Mouse (Mus musculus): ENCODE measurements around the gene Hmgcs1. TPM values are rescaled to one million over a fixed set of nuclear protein-coding genes. Genes with fewer than 3 reads are reported as not detected.
A peak's percentile ranks its signal among the peaks of the same experiment; 100 is the strongest.
"Not testable (repeated sequence)": the region's sequence is repeated elsewhere in the genome, so short reads cannot be mapped to it uniquely, and the experiment has no call there.

Hmgcs1 gene
- total and polyA plus RNA-seq, 3 experiments: 14.6 to 314 (median 78.9) TPM

DNA sequence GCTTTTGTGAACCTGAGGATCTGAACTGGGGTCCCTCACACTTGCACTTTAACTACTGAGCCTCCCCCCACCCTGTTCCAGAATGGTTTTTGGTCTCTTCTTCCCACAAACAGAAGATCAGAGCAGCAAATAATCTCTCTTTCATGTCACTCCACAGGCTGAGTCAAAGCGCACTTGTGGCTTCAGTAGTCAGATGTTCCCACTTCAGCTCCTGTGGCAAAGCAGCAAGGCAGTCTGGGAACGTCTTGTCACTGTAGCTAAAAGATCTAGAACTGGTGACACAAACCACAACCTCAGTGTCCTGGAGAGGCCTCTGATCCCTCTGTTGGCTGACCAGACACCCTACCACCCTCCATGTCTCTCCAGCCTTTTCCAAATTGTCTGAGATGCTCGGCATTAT lies 9.0 kb upstream of the Hmgcs1 start:
- no peaks in the 10 kb centered on the region for H3K9me3 ChIP-seq (replicated peaks)
- H3K4me3 ChIP-seq (ENCODE audit: low read depth, low read length): no peak overlapping the region
- H3K4me1 ChIP-seq (ENCODE audit: insufficient read depth, low read depth, low read length): peaks cover 4% of the 10 kb centered on the region
- H3K27me3 ChIP-seq (ENCODE audit: insufficient read depth, low read length): no peaks in the 10 kb centered on the region
- no peak for TF ChIP-seq GATA2 (IDR thresholded peaks at IDR 0.05; ENCODE audit: borderline replicate concordance, low read depth, low read length)
- TF ChIP-seq POLR2AphosphoS5 (IDR thresholded peaks at IDR 0.05; ENCODE audit: insufficient replicate concordance, low read depth, low read length): no peak
- TF ChIP-seq GATA1 (IDR thresholded peaks at IDR 0.05; ENCODE audit: borderline replicate concordance, low read length): no peak
- TF ChIP-seq TAL1 (conservative IDR thresholded peaks at IDR 0.05; ENCODE audit: low read depth, low read length): no peak
- no peaks in the 10 kb centered on the region for H3K36me3 ChIP-seq (replicated peaks)
- no peak for DNase-seq (ENCODE audit: low spot score)
- ATAC-seq (ENCODE audit: extremely low read depth, insufficient number of reproducible peaks, low FRiP score, poor library complexity, severe bottlenecking): no peak

DNA sequence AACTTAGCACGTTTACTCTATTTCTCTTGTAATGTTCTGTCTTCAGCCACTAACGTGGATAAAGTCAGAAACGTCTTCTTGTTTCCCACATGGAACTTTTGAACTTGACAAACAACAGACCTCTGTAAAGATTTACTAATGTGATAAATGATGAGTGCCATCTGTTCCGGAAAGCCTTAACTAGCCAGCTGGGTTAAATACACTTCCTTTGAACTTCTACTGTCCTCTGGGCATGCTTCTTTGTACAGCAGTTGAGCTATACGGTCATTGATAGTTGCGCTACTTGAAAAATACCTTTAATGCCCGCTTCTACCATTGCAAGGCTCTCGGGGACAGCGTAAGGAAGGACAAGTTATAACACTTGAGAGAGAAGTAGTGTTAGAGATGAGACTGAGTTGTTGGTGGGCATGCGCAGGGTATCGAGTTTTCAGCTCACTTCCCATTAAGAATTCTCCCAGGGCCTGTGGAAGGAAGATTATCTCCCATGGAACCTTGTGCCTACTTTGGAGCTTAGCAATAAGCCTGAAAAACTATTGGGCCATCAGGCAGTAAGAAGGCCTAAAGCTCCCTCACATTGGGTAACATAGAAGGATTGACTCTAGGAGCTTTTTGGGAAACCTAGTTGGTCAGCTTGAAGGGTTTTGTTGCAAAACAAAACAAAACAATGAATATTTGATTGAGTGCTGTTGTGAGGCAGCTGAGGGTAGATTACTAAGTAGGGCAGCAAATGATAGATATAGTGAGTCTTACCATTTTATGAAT lies 5.6 kb upstream of the Hmgcs1 start:
- ATAC-seq (ENCODE audit: extremely low read depth, insufficient number of reproducible peaks, low FRiP score, poor library complexity, severe bottlenecking): no peak
- DNase-seq (ENCODE audit: low spot score): no peak
- TF ChIP-seq GATA1 (IDR thresholded peaks at IDR 0.05; ENCODE audit: borderline replicate concordance, low read length): no peak
- no peak for TF ChIP-seq CTCF (IDR thresholded peaks at IDR 0.05; ENCODE audit: low read depth, low read length)
- TF ChIP-seq GATA2 (IDR thresholded peaks at IDR 0.05; ENCODE audit: borderline replicate concordance, low read depth, low read length): no peak
- no peak for TF ChIP-seq TAL1 (conservative IDR thresholded peaks at IDR 0.05; ENCODE audit: low read depth, low read length)
- TF ChIP-seq POLR2AphosphoS5 (IDR thresholded peaks at IDR 0.05; ENCODE audit: insufficient replicate concordance, low read depth, low read length): no peak
- Histone ChIP-seq H3K4me3 (ENCODE audit: low read depth, low read length) (no peak overlapping the region), H3K36me3 (replicated peaks) (no peaks in the 10 kb centered on the region), H3K4me1 (ENCODE audit: insufficient read depth, low read depth, low read length) (peaks cover 13% of the 10 kb centered on the region), H3K9me3 (replicated peaks) (no peaks in the 10 kb centered on the region), H3K27me3 (ENCODE audit: insufficient read depth, low read length) (no peaks in the 10 kb centered on the region)

DNA sequence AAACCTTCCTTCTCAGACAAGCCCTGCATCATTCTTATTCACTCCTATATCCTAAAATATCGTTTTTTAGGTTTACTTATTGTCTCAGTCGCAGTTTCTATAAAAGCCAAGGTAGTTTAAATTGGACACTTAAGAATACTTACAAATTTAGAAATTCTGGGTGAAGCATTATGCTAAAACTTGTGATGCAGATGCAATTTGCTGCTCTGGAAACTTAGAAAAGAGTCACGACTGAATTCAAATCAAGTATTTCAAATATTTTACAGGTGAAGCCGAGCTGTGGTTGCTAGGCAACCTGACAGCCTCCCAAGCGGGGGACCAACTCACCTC lies 505 bp upstream of the Hmgcs1 start:
- Histone ChIP-seq H3K27me3 (ENCODE audit: insufficient read depth, low read length) (no peaks in the 10 kb centered on the region), H3K9me3 (replicated peaks) (no peaks in the 10 kb centered on the region), H3K4me3 (ENCODE audit: low read depth, low read length) (peak overlapping the region; percentile 96), H3K4me1 (ENCODE audit: insufficient read depth, low read depth, low read length) (peaks cover 39% of the 10 kb centered on the region), H3K36me3 (replicated peaks) (peaks cover 14% of the 10 kb centered on the region)
- DNase-seq (ENCODE audit: low spot score) (no peak), ATAC-seq (ENCODE audit: extremely low read depth, insufficient number of reproducible peaks, low FRiP score, poor library complexity, severe bottlenecking) (no peak)
- TF ChIP-seq POLR2AphosphoS5 (IDR thresholded peaks at IDR 0.05; ENCODE audit: insufficient replicate concordance, low read depth, low read length) (no peak), GATA2 (IDR thresholded peaks at IDR 0.05; ENCODE audit: borderline replicate concordance, low read depth, low read length) (no peak), GATA1 (IDR thresholded peaks at IDR 0.05; ENCODE audit: borderline replicate concordance, low read length) (no peak), CTCF (IDR thresholded peaks at IDR 0.05; ENCODE audit: low read depth, low read length) (no peak), TAL1 (conservative IDR thresholded peaks at IDR 0.05; ENCODE audit: low read depth, low read length) (no peak)

DNA sequence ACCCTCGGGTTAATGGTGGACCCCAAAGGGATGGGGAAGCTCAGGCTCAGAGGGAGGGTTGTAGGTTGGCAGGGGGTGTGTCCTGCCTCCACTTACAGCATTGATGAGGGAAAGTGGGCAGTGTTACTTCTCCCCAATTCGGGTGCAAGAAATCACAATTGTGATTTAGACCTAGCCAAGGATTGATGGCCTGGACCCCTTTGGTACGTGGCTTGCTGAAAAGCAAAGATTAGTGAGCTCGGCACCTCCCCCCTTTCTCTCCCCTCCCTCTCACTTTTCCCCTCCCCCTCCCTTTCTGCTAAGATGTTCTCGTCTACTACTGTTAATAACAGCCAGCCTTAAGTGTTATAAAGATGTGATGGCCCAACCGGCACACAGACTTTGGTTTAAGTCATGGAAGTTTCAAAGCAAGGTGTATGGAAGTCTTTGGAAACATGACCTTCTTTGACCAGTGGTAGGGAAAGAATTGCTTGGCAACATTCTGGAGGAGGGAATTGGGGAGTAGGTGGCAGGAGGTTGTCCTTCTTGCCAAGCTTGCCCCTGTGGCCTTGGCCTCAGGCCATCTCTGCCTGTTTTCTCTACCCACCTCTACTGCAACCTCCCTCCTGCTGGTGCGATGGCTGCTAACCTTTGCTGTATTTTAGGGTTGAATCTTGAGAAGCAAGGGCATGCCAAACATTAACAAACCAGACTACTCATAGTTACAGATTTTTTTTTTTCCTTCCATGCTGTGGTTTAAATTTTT lies 869 bp downstream of the Hmgcs1 start:
- DNase-seq (ENCODE audit: low spot score): no peak
- no peak for TF ChIP-seq GATA1 (IDR thresholded peaks at IDR 0.05; ENCODE audit: borderline replicate concordance, low read length)
- no peak for TF ChIP-seq POLR2AphosphoS5 (IDR thresholded peaks at IDR 0.05; ENCODE audit: insufficient replicate concordance, low read depth, low read length)
- no peak for TF ChIP-seq GATA2 (IDR thresholded peaks at IDR 0.05; ENCODE audit: borderline replicate concordance, low read depth, low read length)
- TF ChIP-seq CTCF (IDR thresholded peaks at IDR 0.05; ENCODE audit: low read depth, low read length): no peak
- no peak for TF ChIP-seq TAL1 (conservative IDR thresholded peaks at IDR 0.05; ENCODE audit: low read depth, low read length)

DNA sequence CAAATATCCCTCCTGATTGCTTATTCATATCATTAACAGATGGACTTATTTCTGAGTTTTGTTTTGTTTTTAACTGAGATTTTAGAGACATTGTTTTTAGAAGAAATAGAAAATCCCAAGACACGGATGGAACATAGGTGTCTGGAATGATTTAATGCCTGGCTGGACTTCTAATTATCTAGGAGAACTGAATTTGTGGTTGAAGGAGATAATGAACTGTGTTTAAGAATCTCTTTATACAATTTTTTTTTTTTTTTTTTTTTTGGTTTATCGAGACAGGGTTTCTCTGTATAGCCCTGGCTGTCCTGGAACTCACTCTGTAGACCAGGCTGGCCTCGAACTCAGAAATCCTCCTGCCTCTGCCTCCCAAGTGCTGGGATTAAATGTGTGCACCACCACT lies 1.8 kb downstream of the Hmgcs1 start:
- H3K9me3 ChIP-seq (replicated peaks); ATAC-seq (ENCODE audit: extremely low read depth, insufficient number of reproducible peaks, low FRiP score, poor library complexity, severe bottlenecking); H3K27me3 ChIP-seq (ENCODE audit: insufficient read depth, low read length); DNase-seq (ENCODE audit: low spot score): not testable (repeated sequence)
- H3K4me1 ChIP-seq (ENCODE audit: insufficient read depth, low read depth, low read length): peaks cover 48% of the 10 kb centered on the region
- peak overlapping the region; percentile 96 for H3K4me3 ChIP-seq (ENCODE audit: low read depth, low read length)
- peaks cover 32% of the 10 kb centered on the region for H3K36me3 ChIP-seq (replicated peaks)

More for the DNA sequence above, 869 bp downstream of the Hmgcs1 start:
- Histone ChIP-seq H3K4me3 (ENCODE audit: low read depth, low read length) (peak overlapping the region; percentile 96), H3K27me3 (ENCODE audit: insufficient read depth, low read length) (no peaks in the 10 kb centered on the region), H3K4me1 (ENCODE audit: insufficient read depth, low read depth, low read length) (peaks cover 48% of the 10 kb centered on the region), H3K9me3 (replicated peaks) (no peaks in the 10 kb centered on the region), H3K36me3 (replicated peaks) (peaks cover 24% of the 10 kb centered on the region)
- ATAC-seq (ENCODE audit: extremely low read depth, insufficient number of reproducible peaks, low FRiP score, poor library complexity, severe bottlenecking): no peak

DNA sequence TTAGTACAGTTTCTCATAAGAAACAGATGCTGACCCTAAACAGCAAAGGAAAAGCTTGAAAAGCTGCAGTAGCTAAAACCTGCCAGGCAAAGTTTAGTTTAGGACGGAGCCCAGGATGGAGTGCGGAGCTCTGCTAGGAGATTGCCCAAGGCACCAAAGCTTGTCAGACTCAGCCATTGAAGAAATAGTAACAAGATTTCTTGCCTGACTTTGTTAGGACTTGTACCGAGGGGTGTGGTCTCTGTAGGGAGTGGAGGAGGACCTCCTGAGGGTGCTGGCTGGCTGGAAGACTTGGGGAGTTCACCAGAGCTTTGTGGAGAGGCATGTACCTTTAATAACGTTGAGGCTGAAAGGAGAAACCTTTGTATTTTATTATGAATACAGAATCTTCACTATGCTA lies 5.5 kb downstream of the Hmgcs1 start:
- no peak for DNase-seq (ENCODE audit: low spot score)
- Histone ChIP-seq H3K4me3 (ENCODE audit: low read depth, low read length) (no peak overlapping the region), H3K27me3 (ENCODE audit: insufficient read depth, low read length) (no peaks in the 10 kb centered on the region), H3K9me3 (replicated peaks) (no peaks in the 10 kb centered on the region), H3K36me3 (replicated peaks) (peaks cover 65% of the 10 kb centered on the region), H3K4me1 (ENCODE audit: insufficient read depth, low read depth, low read length) (peaks cover 42% of the 10 kb centered on the region)
- TF ChIP-seq TAL1 (conservative IDR thresholded peaks at IDR 0.05; ENCODE audit: low read depth, low read length) (no peak), CTCF (IDR thresholded peaks at IDR 0.05; ENCODE audit: low read depth, low read length) (no peak), GATA2 (IDR thresholded peaks at IDR 0.05; ENCODE audit: borderline replicate concordance, low read depth, low read length) (no peak), POLR2AphosphoS5 (IDR thresholded peaks at IDR 0.05; ENCODE audit: insufficient replicate concordance, low read depth, low read length) (no peak), GATA1 (IDR thresholded peaks at IDR 0.05; ENCODE audit: borderline replicate concordance, low read length) (no peak)
- no peak for ATAC-seq (ENCODE audit: extremely low read depth, insufficient number of reproducible peaks, low FRiP score, poor library complexity, severe bottlenecking)

Data from G1E (cell line).